Mouse (Mus musculus): ENCODE data around the gene Ripply1.

The Ripply1 gene

GRCm38 (mm10) chrX:139782278-139783044 lies at the start of gene Ripply1:
TSS of gene Ripply1 (minus strand) at chrX:139782353.
- DNase-seq: no peak

- DNase-seq: no peak
Measured at GRCm38 (mm10) chrX:139828363-139829092, 46.4 kb upstream of the Ripply1 start.

GRCm38 (mm10) chrX:139826926-139827325 lies 44.8 kb upstream of the Ripply1 start:
- DNase-seq: no peak

GRCm38 (mm10) chrX:139825402-139825801 lies 43.2 kb upstream of the Ripply1 start:
- DNase-seq: no peak

GRCm38 (mm10) chrX:139815201-139815600 lies 33.0 kb upstream of the Ripply1 start:
- DNase-seq: no peak

GRCm38 (mm10) chrX:139814018-139814635 lies 32.0 kb upstream of the Ripply1 start:
- DNase-seq: no peak

GRCm38 (mm10) chrX:139813299-139814002 lies 31.3 kb upstream of the Ripply1 start:
- no peak for DNase-seq

GRCm38 (mm10) chrX:139812636-139813298 lies 30.6 kb upstream of the Ripply1 start:
- DNase-seq: no peak

- no peak for DNase-seq
Measured at GRCm38 (mm10) chrX:139808501-139808900, 26.3 kb upstream of the Ripply1 start.

GRCm38 (mm10) chrX:139808085-139808484 lies 25.9 kb upstream of the Ripply1 start:
- peak; percentile 14 to 32 for DNase-seq

GRCm38 (mm10) chrX:139807391-139807790 lies 25.2 kb upstream of the Ripply1 start:
- no peak for DNase-seq

- no peak for DNase-seq
Measured at GRCm38 (mm10) chrX:139805918-139806317, 23.8 kb upstream of the Ripply1 start.

- no peak for DNase-seq
Measured at GRCm38 (mm10) chrX:139803028-139803427, 20.9 kb upstream of the Ripply1 start.

- DNase-seq: peak in 1 of 2 experiments; percentile 38
Measured at GRCm38 (mm10) chrX:139800406-139800878, 18.3 kb upstream of the Ripply1 start, which contains the start of gene Cldn2. TSS of gene Cldn2 (plus strand) at chrX:139800828.

- no peak for DNase-seq
Measured at GRCm38 (mm10) chrX:139799953-139800352, 17.8 kb upstream of the Ripply1 start.

GRCm38 (mm10) chrX:139797875-139798274 lies 15.7 kb upstream of the Ripply1 start:
- DNase-seq: peak in 1 of 2 experiments; percentile 25

GRCm38 (mm10) chrX:139796037-139796436 lies 13.9 kb upstream of the Ripply1 start:
- no peak for DNase-seq

- DNase-seq: no peak
Measured at GRCm38 (mm10) chrX:139794072-139794845, 12.1 kb upstream of the Ripply1 start.

GRCm38 (mm10) chrX:139785764-139786163 lies 3.6 kb upstream of the Ripply1 start:
- DNase-seq: peak; percentile 66 to 84

GRCm38 (mm10) chrX:139783045-139783422 lies 881 bp upstream of the Ripply1 start:
- DNase-seq: peak; percentile 34 to 68

GRCm38 (mm10) chrX:139781563-139781962 lies 590 bp downstream of the Ripply1 start:
- DNase-seq: no peak
